Mouse (Mus musculus) c-Kit-negative CD71-positive TER-119-positive erythroid progenitor cells, embryonic 14.5 days (primary cell): ENCODE data around the gene Map10.

ENCODE experiments used
- DNase-seq: peaks from one replicate; pipeline ENCODE4 v3.0.0-alpha.2; 2013; ENCODE audit warnings: low read depth, low spot score

Map10 gene

GRCm38 (mm10) chr8:125669700-125670195 is at the start of gene Map10:
Gene Map10 (plus strand): TSS chr8:125669818.
- no peak for DNase-seq

DNA sequence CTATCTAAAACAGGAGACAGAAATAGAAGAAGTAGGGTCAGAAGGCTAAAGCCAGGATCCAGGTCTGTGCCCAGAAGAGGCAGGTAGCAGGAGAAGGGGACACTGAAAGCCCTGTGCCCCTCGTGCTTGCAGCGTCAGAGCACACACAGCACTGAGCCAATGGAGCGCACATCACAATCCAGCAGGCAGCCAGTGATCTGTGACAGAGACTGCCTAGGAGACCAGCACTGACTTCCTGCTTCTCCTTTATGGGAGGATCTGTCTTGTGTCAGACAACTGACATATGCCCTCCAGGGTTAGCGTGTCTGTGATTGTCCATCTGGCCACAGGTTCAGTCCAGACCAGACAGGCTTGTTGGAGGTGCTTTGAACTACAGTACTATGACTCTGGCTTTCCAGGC is 49.3 kb upstream of the Map10 start:
- no peak for DNase-seq

DNA sequence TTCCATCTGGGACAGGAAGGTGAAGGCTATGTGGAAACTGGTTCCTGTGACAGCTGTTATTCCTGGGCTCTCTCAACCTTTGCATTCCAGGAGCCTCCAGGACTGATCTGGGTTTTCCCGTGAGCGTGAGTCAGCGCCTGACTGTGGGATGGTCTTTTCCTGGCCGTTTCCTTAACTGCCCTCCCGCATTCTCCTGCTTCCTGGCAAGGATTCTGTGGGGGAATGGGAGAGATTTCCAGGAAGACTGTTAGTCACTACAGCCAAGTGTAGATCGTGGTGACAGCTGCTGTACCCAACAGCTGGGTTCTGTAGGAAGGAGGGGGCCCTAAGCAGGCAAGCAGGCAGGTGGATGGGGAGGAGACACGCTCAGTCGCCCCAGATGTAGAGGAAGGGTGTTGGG is 45.3 kb upstream of the Map10 start:
- no peak for DNase-seq

GRCm38 (mm10) chr8:125626381-125626780 is 43.2 kb upstream of the Map10 start:
- DNase-seq = no peak

DNA sequence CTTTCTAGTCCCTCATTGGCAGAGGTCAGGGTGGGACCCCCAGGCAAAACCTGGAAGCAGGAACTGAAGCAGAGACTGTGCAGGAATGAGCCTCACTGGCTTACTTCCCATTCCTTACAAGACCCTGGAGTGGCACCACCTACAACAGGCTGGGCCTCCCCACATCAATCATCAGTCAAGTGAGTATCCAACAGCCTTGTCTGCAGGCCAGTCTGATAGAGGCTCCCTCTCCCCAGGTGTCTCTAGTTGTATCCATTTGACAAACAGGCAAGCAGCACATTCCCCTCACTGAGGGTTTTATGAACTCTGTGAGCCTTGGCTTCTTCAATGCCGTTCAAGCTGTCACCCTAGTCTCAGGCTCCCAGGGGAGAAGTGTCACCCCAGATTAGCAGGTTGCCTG is 40.8 kb upstream of the Map10 start:
- no peak for DNase-seq

DNA sequence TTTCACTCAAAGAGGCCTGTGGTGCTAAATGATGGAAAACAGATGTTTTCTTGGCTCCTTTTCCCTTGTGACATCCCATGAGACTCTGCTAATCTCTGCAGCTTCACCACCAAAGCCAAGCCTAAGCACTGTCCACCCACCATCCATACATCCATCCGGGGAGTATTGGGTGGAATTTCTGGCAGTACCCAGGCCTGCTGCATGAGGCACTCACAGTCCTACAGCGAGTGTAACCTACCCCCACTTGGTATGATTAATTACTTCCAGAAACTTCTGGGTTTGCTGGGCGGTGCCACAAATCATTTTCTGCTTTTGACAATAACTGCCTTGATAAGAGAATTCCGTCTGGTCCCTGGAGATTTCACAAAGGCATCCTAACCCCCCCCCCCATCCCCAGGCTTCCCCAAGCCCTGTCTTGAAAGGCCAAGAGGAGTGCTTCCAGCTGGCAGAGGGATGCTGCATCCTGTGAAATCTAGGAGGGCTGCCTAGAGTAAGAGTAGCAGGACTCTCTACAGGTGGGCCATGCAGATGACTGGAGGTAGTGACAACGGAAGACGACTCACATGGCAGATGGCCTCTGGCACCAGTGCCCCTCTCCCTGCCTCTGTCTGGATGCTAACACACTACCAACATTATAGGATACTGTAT is 31.1 kb upstream of the Map10 start:
- DNase-seq = no peak

DNA sequence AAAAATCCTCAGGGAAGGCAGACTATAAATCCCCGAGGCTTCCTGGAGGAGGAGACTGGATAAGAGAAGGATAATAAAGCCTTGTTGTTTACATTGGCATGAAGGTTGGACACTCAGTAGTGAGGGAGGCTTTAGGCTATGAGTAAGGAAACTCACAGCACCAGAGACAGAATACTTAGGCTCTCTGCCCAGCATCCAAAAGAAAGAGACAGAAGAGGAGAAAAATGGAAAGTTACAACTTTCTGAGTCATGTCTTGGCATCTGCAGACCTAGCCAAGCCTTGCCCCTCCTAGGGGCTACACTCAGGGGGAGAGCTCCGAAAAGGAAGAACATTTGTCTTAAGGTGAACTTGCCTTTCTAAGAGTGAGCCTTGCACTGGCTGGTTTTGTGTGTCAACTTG is 30.0 kb upstream of the Map10 start:
- DNase-seq = no peak

DNA sequence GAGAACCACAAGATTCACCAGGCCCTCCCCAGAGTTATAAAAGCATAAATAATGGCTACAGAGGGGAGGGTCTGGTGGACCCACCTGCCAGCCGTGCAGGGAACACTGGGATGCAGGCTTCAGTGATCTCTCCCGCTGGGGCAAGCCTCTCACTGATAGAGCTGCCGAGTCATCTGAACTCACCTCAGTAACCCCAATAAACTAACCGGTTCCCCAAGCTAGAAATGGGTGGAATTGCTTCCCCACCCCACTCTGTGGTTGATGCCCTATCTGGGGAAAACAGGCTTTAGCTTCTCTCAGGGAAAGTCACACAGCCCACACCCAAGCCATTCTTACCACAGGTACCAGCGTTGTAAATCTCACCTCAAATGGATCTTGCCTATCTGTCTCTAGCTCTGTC is 28.9 kb upstream of the Map10 start:
- no peak for DNase-seq

DNA sequence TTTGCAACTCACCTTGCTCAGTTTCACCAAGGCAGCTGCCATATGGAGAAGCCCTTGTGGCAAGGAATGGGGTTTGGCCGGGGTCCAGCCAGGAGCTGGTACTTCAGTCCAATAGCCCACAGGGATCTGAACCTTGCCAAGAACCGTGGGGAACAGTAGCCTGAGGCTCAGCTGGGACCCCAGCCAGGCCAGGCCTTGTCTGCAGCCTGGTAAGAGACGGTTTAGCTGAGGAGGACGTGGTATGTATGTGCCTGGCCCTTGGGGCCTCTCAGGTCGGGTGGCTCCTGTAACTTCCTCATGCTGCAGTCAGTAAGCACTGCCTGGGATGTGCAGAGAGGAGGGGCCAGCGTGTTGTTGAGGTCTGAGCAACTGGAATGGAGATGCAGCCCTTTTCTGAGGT is 27.8 kb upstream of the Map10 start:
- DNase-seq = no peak

DNA sequence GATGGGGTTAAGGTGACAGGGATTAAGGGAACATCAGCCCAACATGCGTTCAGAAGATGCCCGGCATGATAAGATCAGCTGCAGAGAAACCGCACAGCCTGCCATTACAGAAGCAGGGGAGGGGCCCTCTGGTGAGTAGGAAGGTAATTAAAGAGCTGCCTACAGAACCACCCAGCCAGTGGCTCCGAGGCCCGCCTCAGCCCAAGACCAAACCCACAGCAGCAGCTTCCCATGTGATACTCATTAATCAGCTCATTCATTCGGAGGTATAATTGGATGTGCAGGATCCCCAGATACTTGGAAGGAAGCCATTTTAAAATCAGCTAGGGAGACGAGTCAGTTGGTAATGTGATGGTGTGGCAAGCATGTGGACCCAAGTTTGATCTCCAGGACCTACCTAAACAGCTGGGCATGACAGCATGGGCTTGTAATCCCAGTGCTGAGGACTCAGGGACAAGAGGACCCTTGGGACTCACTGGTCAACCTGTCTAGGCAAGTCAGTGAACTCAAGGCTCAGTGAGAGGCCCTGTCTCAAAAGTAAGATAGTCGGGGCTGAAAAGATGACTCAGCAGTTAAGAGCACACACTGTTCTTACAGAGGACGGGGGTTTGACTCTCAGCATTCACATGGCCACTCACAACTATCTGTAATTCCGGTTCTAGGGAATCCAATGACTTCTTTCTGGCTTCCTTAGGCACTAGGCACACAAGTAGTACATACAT is 23.7 kb upstream of the Map10 start:
- no peak for DNase-seq

GRCm38 (mm10) chr8:125649447-125649846 is 20.2 kb upstream of the Map10 start:
- DNase-seq = no peak

DNA sequence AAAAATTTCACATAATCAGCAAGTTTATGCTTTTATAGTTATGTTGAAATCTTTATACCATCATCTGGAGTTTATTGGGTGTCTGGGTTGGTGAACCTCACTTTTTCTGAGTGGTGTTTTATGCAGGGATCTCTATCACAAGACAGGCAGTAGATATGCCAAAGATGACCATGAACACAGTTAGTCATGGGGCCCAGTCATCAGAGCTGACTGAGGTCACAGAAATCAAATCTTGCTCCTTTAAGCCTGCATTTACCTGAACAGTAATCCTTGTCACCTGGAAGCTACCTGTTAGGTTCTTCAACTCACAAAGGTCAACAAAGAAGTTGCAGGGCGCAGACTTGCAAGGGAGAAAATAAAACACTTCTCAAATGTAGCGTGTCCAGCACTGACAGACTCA is 14.8 kb upstream of the Map10 start:
- DNase-seq = no peak

DNA sequence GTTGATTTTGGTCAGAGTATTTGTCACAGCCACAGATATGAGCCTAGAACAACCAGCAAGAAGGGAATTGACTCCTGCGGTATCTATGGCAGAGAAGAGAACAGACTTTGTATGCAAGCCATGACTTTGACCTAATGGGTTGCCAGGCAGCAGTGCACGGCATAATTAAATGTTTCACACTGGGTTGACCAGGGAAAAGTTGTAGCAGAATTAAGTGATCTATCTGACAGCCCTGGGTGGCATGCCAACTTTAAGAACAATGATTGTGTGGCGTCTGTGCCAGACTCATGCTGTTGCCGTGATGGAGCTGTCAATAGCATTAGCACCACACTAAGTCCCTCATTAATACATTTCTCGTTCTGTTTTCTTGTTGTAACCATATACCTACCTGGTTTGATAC is 11.1 kb upstream of the Map10 start:
- no peak for DNase-seq

DNA sequence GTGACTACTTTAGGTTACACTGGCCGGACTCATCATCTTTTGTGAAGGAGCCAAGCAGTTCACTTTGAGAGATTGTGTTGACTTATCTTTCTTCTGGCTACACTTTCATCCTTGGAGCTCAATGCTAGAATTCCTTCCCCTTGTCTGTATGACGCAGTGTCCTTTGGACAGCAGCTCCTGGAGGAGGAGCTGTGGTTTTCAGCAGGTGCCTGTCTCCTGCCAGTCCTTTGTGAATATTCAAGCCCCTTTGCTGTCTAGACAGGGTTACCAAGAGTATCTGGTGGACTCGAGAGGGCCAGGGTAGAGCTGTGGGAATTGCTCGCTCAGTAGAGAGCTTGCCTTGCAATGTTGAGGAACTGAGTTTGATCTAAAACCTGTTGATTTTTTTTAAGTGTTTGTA is 10.7 kb upstream of the Map10 start:
- no peak for DNase-seq

DNA sequence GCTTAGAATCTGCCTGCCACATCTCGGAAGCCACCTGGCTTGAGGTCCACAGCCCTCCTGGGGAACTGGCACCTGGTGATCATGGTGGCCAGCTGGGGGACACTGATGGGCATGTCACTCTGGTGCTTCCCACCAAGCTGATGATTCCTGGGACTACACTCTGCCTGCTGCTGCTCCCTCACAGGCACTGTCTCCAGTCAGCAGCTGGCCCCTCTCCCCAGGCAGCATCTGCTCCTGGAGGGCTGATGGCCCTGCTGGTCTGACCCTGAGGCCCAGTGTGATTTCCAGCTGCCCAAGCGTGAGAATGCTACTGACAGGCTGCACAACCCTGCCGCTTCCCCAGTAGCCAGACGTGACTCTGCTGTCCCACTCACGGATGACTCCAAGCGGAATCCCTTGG is 9.2 kb upstream of the Map10 start:
- no peak for DNase-seq

GRCm38 (mm10) chr8:125661958-125662668 is 7.5 kb upstream of the Map10 start:
- DNase-seq = no peak

DNA sequence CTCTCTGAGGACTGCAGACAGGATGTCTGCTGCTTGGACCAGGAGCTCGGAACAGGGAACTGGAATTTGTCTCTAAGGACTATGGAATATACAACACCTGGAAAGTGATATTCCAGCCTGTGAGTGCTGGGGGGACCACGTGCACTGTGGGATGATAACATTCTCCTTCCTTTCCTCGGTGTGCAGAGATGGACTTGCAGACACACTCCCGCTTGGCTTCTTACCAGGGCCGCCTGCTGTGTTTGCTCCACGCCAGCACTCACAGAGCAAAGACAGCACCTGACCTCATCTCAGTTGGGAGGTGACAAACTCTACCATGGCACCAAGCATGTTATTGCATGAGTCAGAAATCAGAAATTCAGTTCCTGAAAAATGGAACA is 7.0 kb upstream of the Map10 start:
- DNase-seq = no peak

DNA sequence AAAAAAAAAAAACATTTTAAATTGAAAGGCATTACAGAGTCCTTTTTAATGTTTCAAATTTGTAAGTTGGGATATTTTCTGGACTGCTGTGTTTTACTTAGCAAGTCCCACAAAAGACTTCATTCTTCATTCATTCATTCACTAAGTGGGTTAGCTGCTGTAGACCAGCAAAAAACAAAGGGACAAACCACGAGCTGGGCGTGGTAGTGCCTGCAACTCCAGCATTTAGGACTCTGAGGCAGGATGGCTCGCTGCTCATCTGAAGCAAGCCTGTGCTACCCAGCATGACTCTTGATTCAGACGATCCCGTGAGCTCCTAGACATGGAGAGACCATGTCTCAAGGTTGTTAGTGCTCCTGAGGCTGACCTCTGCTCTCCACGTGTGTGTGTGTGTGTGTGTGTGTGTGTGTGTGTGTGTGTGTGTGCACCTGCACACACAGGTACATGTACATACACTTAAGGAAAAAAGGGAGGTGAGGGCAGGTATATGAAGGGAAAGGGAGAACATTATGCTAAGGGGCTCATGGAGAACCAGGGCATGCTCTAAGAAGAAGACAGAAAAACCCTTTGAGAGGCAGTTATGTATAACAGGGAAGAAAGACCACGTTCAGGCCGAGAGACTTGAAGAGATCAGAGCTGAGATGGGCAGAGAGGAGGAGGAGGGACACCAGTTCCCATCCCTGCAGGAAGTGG is 4.3 kb upstream of the Map10 start:
- no peak for DNase-seq

DNA sequence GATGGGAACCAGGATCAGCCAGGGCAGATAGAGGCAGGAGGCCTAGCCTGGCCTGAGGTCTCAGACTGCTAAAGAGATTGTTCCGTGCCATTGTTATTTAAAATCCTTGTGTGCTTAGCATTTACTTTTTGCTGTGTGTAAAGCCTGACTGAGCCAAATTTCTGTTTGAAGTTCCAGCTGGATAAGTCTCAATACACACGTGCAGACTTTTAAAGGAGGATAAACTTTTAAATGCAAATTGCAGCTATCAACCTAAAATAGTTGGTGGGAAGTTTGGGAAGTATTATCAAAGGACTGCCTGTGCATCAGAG is 3.8 kb upstream of the Map10 start:
- DNase-seq = no peak

DNA sequence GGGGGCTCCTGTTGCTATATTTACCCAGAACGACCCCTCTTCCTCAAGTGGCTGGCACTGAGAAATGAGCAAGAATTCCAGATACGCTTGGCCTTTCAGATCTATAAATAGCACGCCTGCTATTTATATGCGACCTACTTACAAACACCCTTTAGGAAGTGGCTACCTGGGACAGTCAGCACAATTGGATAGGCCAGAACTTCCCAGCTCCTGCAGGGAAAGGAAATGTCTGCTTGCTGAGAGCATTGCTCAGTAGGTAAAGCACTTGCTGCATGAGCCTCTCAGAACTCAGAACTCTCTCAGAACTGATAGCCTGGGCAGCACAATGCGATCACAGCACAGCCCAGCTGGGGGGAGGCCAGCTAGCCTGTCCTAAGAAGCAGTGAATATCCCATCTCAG is 3.4 kb upstream of the Map10 start:
- no peak for DNase-seq

DNA sequence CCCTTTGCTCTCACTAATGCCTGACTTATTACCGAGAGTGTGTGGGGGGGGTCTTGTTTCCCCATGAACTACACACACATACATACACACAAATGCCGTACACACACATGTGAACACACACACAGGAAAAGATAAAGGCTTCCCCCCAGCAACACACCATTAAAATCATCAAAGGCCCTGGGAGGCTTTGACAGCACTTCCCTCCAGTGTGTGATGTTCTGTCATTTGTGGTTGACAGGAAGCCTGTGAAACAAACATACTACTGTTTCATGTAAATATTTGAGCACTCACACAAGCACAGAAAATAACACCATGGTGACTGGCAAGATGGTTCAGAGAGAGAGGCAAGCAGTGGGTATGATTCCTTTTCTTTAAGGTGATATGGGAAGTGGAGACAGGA is 2.4 kb upstream of the Map10 start:
- no peak for DNase-seq

- no peak for DNase-seq
Observed at GRCm38 (mm10) chr8:125669159-125669699, 389 bp upstream of the Map10 start.
